Mouse (Mus musculus) kidney, postnatal 14 days (tissue): ENCODE data around the gene Emc10.
A peak's percentile ranks its signal among the peaks of the same experiment; 100 is the strongest.

Source experiments
- DNase-seq: peaks from one replicate; pipeline ENCODE4 v3.0.0; 2022; ENCODE audit warnings: mixed read lengths

Emc10 gene

DNA sequence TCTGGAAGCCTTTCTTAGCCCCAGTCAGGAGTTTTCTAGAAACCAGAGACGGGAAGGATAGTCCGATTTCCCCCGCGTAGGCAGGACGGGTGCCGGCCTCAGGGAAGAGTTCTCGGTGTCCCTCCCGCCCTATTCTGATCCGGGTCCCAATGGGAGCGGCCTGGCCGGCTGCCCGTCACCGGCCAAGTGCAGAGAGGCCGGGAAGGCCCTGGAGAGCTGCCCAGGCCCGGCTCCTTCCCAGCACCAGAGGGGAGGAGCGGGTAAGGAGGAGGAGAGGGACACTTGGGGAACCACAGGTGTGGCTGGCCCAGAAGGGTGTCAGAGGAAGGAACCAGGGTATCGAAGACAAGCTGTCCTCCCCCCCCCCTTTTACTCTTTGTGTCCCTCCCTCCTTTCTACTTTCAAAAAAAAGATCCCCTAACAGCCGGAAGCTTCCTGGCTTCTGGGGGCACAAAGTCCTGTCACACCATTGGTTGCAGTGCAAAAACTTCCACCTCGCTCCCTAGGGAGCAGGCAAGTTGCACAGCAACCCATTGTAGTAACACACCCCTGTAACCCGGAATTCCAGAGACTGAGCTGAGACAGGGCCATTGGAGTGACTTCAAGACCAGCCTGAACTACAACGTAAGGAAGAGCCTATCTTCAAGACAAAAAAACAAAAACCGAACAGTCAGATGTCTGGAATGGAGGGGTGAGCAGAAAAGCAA, 28.9 kb upstream of the Emc10 start:
- peak; percentile 93 for DNase-seq

DNA sequence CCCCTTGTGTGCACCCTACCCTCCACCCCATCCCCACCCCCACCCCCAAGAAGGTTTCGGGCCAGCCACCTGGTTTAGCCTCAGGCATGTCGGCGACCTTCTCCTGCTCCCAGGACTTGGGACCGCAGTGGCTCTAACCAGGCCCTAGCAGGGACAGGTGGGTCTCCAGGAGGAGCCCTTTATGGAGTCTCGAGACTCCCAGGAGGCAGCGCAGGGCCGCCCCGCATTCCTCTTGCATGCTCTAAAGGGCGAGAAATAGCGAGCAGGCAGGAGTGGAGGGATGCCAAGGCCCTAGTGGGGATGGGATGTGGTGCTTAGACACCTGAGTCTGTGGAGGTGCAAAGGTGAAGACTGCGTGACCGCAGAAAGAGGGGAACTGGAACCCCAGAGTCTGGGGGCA, 28.2 kb upstream of the Emc10 start, which contains the start of gene Mybpc2:
TSS of gene Mybpc2 (minus strand) at position 155 of the 400 bp plus-strand sequence.
- DNase-seq, result peak; percentile 37

DNA sequence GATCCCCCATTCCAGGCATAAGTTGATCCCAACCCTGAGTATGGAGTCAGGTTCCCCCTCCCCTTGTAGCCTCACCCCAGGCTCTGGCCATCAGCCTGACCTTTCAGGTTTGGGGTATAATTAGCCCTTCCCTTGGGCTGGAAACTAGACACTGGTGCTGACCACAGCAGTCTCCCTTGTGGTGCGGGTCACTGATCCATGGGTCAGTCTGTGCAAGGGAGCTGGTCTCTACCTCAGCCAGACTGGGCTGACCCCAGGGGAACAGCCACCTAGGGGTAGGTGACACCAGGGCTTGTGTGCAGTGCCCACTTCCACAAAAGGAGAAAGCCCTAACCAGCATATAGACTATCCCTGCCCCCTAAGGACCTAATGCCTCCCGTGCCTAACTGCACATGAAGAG, 26.7 kb upstream of the Emc10 start:
- no peak for DNase-seq

DNA sequence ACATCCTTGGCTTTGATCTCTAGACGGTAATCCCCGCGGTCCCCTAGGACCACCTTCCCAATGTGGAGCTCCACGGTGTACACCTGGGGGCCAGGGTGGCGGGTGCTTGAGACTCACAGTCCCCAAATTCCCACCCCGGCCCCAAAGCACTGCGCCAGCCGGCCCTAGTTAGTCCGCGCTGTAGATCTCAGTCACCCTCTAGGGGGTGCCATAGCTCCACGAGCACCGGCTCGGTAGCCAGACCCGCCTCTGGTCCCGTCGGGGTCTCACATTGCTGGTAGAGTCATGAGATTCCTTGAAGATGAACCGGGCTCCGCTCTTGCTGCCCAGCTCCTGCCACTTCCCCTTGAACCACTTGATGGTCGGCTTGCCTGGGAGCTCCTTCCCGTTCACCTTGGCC, 25.4 kb upstream of the Emc10 start:
- DNase-seq, result peak; percentile 73

DNA sequence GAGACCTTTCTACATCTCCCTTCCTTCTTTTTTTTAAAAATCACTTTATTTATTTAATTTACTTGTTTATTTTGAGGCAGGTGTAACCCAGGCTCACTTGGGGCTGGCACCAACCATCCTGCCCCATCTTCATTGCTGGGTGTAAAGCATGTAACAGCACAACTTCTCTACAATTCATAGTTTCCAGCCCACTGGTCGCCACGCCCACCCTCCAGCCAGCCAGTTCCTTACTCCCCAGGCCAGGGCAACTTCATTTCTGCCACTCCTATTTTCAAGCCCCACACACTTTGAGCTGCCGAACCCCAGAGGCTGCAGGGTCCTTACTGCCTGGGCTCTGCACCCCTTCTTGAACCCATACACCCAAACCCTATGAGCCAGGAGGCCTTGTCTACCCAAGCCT, 24.7 kb upstream of the Emc10 start:
- no peak for DNase-seq

DNA sequence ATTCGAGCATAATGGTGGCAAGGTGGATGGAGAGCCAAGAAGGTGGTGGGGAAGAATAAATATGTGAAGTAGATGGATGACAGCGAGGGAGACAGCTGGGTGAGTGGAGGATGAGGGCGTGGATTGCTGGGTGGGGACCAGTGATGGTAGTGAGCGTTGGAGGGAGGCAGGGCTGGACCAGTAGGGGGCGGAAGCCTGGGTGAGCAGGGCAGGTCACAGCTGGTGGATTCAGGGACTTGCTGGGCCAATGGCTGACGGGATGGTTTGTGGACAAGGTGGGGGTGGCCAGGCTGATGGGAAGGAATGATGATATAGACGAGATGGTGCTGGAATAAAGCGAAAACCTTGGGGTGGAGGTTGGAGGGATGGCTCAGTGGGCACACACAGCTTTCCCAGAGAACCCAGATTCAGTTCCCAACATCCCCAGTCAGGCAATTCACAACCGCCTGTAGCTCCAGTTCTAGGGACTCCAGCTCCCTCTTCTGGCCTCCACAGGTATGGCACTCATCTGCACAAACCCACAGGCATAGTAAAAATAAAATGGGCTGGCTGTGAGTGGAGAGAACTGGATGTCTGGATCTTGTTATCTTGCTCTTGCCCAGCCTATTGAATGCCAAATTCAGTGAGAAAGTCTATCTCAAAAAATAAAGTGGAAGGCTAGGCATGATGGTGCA, 23.0 kb upstream of the Emc10 start:
- no peak for DNase-seq

DNA sequence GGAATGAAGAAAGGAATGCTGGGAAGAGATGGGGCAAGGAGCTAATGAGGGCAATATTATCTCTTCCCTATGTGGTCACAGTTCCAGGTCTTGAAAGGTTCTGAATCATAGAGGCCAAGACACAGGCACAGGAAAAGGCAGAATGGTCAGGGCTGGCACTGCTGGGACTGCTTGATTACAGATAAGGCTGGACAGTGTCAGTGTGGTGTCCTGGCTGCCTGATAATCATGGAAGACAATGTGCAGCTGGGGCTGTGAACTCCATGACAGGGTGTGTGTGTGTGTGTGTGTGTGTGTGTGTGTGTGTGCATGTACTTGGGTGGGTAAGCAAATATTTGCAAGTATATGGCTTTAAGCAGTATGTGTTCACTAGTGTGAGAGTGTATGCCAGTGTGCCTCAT, 11.2 kb upstream of the Emc10 start:
- no peak for DNase-seq

DNA sequence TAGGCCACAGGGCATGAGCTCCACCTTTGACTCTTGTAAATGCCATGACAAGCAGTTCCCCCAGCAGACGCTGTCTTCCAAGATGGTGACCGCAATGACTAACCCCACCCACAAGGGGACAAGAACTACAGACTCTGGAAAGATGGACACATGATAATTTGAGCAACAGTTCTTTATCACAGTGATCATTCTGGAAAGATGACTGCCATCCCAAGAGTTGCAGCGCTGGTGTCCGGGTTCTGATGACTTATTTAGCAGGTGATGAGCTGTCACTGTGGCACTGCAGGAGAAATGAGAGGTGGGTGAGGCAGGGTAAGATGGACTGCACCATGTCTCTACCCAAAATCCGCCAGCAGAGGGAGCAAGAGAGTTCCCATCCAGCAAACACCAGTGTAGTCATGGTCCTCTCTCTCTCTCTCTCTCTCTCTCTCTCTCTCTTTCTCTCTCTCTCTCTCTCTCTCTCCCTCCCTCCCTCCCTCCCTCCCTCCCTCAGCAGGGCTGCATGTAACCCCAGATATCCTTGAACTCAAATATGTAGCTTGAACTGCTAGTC, 5.3 kb upstream of the Emc10 start:
- peak; percentile 69 for DNase-seq

DNA sequence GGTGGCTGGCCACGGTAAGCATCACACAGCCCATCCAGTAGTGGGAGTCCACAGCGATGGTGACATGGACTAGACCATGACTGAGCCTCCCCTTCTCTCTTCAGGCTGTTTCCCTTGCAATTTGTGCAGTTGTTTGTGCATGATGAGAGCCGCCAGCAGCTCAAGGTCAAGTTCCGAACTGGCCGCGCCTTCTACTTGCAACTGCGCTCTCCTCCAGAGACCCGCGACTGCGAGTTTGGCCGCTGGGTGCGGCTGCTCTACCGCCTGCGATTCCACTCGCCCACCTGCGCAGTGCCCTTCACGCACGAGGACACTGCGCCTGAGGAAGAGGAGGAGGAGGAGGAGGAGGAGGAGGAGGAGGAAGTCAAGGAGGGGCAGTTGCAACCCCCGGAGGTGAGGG, 3.7 kb upstream of the Emc10 start:
- DNase-seq, result no peak

DNA sequence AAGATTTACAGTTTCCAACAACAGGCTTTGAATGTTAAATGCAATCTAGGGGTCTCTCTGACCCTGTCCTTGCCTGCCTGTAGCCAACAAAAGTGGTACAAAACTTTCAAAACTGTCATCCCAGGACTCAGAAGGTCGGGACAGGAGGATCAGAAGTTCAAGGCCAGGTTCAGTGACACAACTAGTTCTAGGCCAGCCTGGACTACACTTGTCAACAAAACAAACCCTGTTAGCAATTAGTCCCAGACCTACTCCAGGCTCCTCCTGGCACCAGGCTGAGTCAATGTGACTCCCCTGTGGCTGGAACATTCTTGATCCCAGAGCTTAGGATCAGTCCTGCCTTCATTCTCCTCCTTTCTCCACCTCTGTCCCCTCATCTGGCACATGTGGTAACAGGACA, 2.6 kb upstream of the Emc10 start:
- no peak for DNase-seq

DNA sequence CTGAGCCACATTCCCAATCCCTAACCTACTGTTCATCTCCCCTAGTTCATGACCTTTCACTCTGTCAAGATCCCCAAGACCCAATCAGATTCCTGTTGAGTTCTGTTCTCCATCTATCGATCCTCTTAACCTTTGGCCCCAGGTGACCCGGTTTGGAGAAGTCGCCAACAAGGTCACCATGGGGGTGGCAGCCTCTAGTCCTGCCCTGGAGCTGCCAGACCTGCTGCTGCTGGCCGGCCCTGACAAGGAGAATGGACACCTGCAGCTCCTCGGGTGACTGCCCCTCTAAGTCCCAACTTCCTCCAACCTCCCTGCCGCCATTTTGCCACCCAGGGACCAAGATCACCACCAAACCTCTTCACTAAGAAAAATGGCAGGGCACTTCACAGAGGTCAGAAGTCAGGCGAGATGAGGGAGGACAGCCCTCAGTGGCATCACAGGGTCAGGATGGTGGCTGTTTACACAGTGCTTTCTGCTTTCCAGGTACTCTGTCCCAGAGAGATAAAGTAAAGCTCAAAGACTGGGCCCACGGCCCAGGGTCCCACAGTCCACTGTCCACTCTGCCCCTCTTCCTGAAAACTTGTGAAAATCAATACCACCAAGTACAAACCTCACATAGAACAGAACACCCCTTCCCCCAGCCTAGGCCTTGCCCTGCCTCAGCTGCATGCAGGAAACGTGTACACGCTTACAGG, 1.2 kb upstream of the Emc10 start:
- DNase-seq, result no peak

DNA sequence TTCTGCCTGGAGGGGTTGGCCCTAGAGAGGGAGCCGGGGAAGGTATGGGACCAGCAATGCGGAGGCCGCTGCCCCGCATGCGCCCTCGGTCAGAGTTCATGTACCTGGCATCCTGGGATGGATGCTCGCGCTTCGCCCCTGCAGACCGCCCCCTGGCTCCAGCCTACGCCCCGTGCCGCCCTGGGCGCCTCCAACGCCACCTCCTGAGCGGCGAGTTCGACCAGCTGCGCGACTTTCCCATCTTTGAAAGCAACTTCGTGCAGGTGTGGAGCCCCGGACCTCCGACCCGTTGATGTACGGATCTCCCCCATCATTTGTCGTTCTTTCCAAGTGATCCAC, 411 bp upstream of the Emc10 start:
- DNase-seq, result no peak

DNA sequence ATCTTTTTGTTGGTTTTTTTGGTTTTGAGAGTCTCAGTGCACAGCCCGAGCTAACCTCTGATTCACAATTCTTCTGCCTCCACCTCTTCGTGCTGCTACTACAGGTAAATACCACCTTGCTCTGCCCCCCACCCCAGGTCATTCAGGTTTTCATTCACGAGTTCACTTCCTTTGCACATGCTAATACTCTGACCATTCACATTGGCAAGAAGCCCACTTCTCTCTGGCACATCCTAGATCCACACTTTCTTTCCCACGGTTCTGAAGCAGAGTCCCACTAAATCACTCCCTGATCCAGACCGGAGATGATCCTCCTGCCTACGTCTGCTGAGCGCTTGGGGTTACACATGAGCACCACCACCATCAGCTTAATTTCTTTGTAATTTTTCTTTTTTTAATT, 1.2 kb downstream of the Emc10 start:
- DNase-seq, result no peak

DNA sequence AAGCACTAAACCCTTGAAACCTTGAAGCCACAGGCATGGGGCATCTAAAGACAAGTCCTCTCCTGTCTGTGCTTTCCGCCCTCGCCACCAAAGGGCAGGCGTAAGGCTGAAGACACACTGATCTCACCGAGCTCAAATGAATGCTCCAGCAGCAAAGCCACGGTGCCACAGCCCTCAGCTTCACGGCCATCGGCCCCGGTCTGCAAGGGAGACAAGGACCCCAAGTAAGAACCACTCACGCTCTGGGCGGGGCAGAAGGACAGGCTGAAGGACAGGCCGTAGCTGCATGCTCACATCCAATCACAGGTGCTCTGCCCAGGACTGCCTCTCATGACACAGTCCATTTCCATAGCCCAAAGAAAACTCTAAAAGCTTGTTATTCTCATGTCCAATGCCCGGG, 1.6 kb downstream of the Emc10 start:
- DNase-seq, result no peak

DNA sequence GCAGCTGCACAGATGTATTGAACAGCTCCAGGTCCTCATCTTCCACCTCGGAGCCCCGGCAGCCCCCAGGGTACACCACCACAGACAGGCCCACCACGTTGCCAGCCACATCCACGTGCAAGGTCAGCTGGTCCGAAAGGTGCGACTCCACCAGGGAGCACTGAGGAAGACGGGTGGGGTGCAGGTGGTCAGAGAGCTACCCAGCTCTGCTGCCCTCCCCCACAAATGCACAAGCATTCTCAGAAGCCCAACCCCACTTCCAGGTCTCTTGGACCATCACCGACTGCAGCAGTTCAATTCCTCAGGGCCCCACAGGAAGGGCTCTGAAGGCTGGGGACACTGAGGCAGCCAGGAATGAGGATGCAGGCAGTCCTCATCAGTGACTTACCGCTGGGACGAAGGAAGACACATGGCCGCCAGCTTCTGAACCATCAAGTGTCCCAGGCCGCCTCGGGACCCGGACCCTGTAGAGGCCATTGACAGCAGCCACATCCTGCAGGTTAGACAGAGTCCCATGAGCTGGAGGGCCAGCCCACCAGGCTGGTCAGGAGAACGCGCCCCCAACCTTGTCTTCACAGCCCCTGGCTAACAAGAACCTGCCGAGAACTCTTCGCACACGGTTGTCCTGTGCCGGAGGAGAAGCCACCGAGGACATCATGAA, 4.0 kb downstream of the Emc10 start:
- DNase-seq, result no peak

DNA sequence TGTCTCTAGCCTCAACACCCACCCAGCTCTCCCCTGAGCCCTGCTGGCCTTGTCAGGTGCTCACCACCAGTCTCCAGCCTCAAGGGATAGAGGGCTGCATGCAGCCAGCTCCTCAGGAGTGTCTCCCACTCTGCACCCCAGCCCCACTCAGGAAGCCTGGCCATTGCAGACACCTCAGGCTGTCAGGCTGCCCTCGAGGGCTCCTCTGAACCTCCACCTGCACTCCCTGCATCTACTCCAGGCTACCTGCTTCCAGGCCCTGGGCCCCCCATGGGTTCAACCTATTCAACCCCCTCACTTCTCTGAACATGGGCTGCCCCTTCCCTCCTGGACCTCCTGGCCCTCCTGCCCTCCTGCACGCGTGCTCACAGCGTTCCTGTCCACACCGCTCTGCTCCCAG, 4.9 kb downstream of the Emc10 start:
- no peak for DNase-seq

DNA sequence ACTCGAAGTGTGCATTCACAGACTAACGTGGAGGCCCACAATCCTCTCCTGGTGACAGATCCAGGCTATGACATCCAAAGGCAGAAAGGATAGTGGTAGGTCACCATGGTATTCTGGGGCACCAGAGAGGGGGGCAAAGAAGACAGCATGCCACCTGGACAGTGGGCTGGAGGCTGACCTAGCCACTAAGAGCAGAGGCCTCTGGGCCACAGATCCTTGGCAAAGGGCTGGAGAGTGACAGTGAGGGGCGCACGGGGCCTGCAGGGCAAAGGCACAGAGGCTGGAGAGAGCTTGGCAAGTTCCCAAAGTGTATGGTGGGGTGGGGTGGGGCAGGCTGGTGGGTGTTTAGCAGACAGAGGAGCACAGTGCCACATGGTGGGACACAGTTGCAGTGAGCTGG, 6.0 kb downstream of the Emc10 start:
- DNase-seq, result no peak

DNA sequence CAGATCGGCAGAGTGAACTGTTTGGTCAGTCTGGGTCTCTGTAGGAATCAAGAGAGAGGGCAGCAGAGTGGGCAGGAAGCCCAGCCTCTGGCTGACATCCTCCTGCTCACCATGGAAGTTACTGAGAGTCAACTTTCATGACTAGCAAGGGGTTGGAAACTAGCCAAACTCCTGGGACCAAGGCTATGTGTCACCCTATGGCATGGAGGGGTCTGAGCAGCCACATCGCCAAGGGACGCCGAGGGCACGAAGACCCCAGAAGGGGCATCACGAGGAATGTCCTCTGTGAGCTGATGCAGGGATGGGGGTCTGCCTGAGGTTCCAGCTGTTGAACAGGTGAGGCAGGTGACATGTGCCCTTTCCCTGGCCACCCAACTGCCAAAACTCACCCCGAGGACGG, 7.8 kb downstream of the Emc10 start:
- no peak for DNase-seq

DNA sequence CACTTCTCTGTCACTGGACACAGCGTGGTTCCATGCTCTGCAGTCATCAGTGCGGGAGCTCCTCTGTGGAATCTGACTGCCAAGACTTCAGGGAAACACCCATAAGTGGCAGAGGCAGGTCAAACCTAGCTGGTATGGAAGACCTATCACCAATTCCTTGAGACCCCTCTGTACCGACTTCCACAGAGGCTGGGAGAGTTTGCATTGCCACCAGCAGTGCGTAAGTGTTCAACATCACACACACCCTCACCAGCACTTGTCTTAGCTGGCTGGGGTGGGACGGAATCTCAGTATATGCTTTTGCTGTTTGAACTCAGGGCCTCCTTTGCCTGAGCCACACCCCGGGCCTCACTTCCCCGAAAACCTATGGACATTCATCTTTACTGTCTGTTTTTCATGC, 8.4 kb downstream of the Emc10 start:
- DNase-seq, result no peak

DNA sequence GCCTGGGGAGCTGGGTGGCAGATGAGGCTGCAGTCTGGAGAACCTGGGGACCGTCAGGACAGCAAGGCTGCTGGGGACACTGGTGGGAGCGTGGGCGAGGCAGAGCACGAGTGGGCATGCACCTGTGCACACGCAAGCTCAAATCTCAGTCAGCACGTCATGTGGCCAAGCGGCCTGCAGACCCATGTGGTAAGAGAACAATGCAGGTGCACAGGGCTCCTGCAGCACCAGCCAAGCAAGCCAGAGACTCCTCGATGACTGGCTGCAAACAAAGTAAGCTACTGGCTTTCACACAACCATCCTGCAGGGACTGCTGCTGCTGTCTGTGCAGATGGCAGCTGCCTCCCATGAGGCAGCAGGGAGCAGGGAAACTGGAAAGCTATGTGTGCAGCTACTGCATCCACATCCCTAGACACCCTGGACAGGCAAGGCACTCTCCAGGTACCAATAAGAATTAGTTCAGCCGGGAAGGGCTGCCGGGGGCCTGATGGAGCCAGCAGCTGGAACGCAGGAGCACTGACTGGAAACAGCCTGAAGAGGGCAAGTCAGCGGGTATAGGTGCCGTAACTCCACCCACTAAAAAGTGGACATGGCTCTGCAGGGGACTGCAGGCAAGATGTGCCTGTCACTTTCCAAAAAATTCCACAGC, 9.3 kb downstream of the Emc10 start:
- DNase-seq, result no peak

DNA sequence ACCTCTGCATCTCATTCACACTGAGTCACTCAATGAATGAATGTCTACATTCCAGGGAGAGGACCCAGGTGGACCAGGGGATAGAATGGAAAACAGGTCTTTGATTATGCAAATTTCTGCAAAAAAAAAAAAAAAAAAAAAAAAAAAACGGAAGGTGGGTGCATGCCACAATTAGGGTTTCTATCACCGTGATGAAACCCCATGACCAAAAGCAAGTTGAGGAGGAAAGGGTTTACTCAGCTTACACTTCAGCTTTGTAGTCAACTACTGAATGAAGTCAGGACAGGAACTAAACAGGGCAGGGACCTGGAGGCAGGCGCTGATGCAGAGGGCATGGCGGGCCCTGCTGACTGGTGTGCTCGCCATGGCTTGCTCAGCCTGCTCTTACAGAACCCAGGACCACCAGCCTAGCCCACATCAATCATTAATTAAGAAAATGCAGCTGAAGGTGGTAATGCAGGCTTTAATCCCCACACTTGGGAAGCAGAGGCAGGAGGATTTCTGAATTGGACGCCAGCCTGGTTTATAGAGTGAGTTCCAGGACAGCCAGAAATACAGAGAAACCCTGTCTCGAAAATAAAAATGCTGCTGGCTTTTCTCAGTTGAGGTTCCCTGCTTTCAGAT, 10.6 kb downstream of the Emc10 start:
- no peak for DNase-seq

DNA sequence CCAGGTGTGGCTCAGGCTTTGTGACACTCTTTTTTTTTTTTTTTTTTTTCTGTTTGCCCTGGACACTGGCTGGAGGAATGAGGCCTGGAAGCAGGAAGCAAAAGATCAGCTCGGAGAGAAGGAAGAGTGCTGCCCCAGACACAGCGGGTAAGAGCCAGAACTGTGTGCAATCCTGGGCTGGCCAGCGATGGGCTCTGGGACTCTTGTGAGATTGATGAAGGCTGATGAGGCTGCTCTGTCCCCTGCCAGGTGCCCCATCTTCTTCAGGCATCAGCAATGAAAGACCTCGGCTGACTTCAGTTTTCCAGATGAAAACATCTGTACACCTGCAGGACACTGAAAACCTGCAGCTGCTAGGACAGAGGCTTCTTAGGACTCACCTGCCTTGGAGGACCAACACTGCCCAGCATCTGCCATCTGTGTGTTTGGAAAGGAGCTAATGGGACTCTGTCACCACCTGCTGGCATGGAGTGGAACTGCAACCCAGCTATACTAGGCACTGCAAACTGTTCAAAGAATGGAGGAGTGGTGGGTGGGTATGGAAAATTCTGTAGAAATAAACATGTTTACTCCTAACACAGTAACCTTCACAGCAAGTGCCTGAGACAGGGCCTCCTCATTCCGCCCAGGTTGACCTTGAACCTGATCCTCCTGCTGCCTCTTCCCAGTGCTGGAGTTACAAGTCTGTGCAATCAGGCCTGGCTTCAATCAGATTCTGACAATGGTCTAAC, 11.3 kb downstream of the Emc10 start:
- DNase-seq, result peak; percentile 78
